Mouse (Mus musculus) C2C12 (cell line): ENCODE data around the gene Tmem28.

Experiments used
- CEBPB ChIP-seq: IDR thresholded peaks from one replicate; pipeline ENCODE4 v1.6.1; 2011; ENCODE audit warnings: low read depth, mild to moderate bottlenecking, control low read depth, moderate library complexity
- CTCF ChIP-seq: IDR thresholded peaks from one replicate; pipeline ENCODE4 v1.5.1; 2011; ENCODE audit not compliant: control insufficient read depth, insufficient read depth, insufficient read length
- MAX ChIP-seq: IDR thresholded peaks from one replicate; pipeline ENCODE4 v1.6.1; 2011; ENCODE audit warnings: mild to moderate bottlenecking, control low read depth
- MYOD1 ChIP-seq: IDR thresholded peaks from one replicate; pipeline ENCODE4 v1.6.1; 2011; ENCODE audit warnings: low read depth; ENCODE audit not compliant: control insufficient read depth, insufficient read length
- USF1 ChIP-seq: IDR thresholded peaks from one replicate; pipeline ENCODE4 v1.6.1; 2011; ENCODE audit warnings: low read depth, mild to moderate bottlenecking, control low read depth, moderate library complexity

DNA sequence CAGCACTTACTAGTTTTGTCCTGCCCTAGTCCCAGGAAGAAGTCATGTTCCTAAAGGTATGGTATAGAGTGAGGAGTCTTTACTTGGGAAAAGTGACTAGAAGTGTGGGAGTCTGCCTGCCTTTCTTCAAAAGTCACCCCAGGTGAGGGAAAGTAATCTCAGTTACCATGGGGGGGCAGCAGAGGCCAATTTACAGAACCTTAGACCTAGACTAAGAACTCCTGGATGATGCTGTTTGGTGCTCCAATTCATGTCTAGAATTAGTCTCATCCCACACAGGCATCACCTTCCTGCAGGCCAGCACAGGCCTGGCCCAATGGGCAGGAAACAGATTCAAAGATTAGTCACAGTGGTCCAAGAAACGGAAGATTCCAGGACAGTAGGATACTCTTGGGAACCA is 12.4 kb upstream of the Tmem28 start:
- no peak for TF ChIP-seq CTCF
- TF ChIP-seq MAX: no peak
- no peak for TF ChIP-seq USF1
- no peak for TF ChIP-seq CEBPB
- TF ChIP-seq MYOD1: no peak
